Mouse (Mus musculus): Measurements from ENCODE around the gene Ndufa5.
A peak's percentile ranks its signal among the peaks of the same experiment; 100 is the strongest.

Gene Ndufa5

DNA sequence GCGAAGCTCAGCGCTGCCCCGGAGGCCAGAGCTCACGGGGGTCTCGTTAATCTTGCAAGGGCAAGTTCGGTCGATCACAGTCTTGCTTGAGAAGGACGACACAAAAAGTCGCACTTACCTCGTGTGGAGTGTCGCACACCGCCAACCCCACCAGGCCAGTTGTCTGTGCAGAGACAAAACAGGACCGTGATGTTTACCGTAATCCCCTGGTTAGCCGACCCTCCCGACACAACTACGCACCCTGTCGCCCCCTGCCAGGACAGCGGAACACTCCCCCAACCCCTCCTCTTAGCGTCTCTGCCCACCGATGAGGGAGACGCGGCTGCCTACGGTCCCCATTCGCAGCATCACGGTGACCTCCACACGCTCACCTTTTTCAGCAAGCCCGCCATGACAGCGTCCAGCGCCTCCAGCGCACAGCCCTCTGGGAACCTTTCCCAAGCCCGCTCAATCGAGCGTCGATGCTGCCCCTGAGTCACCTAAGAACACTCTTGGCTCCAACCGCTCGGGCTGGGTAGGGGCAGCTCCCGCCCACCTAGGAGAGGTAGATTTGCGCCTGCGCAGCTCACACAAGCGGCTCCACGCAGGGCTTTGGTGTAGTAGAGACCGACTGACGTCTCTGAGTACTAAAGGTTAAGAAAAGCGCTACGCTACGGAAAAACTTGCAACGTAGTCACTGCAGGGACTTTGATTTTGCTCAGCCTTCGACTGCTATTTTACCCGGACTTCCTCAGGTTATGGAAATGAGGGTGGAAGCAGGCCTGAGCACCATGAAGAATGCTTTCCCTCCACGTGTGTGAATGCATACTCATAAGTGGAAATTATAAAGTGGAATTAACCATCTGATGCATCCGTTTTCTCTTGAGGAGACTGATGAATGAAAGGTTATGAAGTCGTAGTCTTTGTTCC, at the start of gene Ndufa5:
Gene Ndufa5 (minus strand): TSS at position 859 of the 909 bp plus-strand sequence.
- peak; percentile 92 for DNase-seq (ENCODE audit: low spot score)

DNA sequence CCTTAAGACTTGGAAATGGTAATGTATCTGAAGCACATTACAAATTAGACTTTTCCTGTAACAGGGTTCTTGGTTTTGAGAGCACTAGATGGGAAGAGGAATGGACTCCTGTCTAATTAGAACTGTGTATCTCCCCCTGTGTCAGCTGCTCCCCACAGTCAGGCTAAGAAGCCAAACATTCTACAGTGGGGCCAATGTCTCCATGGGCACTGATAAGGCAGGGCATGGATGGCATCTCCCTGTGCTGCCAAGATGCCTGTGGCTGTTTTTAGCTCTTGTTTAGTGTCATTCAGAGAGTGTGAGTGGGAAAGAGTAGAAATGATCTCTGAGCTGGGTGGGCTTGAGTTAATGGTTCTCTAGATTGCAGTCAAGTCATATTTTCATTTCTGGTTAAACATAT, 45.5 kb upstream of the Ndufa5 start:
- DNase-seq (ENCODE audit: low spot score), result no peak

DNA sequence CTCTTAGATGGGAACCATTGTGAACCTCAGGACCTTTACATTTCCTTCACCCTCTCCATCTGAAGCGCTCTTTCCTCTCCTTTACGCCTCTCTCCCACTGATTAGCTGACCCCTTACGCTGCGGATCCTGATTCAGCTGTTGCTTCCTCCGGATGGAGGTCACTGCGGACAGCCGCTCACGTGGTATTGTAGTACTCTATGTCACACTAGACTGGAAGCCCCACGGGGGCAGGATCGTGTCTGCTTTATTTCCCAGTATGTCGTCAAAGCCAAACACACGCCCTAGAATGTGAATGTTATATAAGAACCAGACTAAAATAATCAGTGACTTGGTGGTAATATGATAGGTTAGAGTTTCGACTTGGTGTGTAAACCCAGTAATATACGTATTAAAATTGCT, 44.6 kb upstream of the Ndufa5 start:
- DNase-seq (ENCODE audit: low spot score), result no peak

DNA sequence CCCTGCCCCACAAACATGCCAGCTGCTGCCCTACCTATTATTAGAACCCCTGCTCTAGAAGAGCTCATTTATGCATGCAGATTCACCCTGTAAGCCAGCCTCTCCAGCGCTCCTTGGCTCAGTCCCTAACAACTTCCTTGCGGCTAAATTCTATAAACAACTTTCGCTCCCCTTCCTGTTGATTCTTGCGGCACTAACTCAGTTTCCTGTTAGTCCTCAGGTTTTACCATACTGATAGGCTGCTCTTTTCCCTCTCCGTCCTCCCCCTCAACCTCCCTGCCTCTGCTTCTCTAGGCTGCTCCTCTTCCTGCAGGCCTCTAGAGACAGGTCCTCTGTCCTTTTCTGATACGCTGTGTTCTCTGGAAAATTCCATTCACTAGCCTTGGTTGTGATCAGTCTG, 43.3 kb upstream of the Ndufa5 start:
- DNase-seq (ENCODE audit: low spot score), result no peak

DNA sequence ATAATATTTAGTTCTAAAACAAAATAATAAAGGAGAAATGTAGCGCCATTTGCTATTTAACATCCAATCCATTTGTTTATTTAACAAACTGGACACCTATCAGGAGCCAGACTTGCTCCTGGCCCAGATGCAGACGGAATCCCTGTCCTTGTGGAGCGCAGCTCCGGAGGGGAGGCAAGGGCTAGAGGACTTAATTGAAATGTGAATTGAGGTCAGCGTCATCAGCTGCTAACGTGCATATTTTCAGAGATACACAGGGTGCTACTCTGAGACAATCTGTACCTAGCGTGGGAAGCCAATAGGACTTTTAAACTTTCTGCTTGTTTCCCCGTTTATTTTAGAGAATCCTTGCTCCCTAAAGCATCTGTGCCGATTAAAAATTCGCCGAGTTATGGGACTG, 42.5 kb upstream of the Ndufa5 start:
- DNase-seq (ENCODE audit: low spot score), result no peak

DNA sequence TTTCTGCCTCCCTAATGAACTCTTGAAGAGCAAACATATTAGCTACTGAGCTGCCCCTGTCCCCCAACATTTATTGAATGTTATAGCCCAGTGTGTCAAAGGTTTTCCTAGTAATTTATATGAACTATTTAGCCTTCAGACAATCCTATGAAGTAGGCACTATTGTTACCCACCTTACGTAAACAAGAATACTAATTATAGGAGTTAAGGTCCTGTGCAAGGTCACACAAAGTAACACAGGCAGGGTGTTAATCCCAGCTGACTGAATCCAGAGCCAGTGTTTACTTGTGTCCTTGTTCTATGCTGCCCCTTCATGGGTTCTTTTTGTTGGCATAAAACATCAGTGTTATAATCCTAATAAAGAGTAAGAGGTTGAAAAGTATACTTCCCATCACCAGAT, 41.9 kb upstream of the Ndufa5 start:
- DNase-seq (ENCODE audit: low spot score), result no peak

DNA sequence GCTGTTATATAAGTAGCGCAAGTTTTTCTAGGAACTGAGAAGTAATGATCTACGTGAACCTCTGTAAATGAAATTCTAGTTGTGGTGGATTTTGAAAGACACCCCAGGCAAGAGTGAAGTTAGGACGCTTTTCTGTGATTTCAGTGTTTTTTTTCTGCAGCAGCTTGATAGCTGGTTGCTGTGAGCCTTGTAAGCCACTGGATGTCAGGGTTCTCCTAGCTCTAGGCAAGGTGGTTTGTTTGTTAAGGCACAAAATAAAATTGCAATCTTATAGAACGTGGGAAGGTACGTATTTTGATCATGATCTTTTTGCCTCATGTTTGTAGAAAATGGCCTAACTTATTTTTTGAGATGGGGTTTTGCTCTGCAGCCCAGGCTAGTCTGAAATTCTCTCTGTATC, 41.1 kb upstream of the Ndufa5 start:
- no peak for DNase-seq (ENCODE audit: low spot score)

DNA sequence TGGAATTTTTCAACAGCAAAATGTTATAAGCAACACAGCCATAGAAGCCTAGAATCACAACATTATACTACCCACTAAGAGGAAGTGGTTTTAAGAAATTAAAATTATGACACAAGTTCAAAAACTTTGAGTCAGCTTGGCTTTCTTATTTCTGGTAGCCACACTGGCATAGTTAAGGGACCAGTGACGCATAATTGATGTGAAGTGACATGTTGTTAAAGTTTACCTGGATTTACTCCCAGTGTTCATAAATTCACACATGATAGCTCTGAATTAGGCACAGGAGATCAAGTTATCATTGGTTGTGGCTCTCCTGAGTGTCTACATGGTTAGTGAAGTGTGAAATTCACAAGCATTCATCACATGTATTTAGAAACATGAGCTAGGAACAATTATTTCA, 37.1 kb upstream of the Ndufa5 start:
- no peak for DNase-seq (ENCODE audit: low spot score)

DNA sequence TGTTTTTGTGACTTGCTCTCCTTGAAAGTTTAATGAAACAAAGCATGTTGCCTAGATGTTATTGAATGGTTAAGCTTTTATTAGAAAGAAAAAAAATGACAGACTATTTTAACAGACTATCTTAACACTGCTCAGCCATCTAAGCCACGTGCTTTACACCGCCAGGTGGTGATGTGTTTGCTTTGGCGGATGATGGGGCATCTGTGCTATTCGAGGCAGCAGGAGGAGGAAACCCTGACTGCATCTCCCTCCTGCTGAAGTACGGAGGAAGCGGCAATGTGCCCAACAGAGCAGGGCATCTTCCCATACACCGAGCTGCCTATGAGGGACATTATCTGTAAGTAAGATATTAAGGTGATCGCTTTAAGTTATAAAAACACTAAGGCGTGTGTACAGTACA, 36.3 kb upstream of the Ndufa5 start:
- DNase-seq (ENCODE audit: low spot score), result peak; percentile 47

DNA sequence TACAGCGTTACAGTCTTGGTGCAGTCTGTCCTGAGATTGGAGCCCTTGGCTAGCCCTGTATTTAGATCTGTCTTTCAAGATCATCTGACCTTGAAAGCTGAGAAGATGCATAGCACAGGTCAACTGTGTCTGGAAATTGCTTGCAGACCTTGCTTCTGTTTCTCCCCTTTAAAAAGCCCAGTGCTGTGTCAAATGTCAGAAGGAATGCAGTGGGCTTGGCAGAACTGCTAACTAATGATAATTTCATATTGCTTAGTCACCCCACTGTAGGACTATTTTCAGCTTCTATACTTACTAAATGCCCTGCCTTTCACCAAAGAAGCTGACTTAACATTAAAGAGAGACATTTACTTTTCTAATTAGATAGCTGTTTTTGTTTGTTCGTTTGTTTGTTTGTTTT, 27.7 kb upstream of the Ndufa5 start:
- no peak for DNase-seq (ENCODE audit: low spot score)

DNA sequence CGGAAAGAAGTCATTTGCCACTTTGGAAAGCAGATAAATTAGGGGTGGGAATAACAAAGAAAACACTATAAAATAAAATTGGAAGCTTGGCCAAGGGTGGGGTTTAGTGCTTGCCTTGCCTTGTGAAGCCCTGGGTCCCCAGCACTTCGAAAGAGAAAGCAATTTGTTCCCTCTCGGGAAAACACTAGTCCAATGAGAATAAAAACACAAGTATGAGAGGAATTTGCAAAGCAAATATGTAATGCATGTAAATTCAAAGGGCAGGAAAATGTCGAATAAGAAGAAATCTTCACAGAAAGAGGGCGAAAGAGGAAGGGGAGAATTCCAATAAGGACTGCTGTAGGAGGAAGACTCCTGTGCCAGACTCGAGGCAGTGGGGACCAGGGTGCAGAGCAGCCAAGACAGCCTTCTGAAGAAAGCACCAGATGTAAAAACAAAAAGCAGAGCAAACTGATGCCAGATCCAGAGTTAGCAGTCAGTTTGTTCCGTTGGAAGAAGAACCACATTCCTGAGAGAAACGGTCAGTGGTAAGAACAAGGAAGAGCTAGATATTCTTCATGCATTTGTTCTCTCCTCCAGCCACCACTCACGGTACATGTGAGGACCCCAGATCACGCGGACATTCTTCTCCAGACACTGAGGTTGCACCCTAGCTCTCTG, 26.7 kb upstream of the Ndufa5 start:
- DNase-seq (ENCODE audit: low spot score), result no peak

DNA sequence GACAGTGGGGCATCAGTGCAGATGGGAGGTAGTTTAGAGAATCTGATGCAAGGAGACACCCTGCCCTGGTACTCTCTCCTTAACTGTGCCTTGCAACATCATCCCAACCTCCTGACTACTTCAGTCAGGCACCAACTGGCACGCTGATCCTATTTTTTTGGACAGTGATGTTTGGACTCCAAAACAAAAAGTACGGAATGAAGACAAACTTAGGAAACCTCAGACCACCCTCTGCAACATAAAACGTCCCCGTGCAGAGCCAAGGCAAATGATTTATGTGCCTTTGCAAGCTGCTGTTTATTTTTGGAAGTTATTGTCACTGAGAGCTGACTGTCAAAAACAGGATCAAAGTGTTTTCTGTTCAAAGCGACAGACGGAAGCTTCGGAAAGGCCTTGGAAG, 24.2 kb upstream of the Ndufa5 start:
- no peak for DNase-seq (ENCODE audit: low spot score)

DNA sequence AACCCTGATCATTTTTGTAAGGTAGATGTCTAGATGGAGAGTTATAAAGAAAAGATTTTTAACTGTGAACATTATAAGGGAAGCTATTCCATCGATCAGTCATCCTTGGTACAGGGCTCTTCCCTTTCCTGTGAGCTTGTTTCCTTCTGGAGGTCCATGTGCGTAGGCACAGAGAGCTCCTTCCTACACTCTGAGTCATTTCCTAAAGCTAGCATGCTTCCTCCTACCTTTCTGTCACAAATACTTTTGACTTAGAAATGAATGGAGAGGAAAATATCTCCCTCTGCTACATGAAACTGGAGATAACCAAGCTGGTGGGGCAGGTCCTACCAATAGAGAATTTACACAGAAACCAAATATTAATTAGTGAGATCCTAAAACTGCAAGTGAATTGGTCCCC, 22.0 kb upstream of the Ndufa5 start:
- no peak for DNase-seq (ENCODE audit: low spot score)

DNA sequence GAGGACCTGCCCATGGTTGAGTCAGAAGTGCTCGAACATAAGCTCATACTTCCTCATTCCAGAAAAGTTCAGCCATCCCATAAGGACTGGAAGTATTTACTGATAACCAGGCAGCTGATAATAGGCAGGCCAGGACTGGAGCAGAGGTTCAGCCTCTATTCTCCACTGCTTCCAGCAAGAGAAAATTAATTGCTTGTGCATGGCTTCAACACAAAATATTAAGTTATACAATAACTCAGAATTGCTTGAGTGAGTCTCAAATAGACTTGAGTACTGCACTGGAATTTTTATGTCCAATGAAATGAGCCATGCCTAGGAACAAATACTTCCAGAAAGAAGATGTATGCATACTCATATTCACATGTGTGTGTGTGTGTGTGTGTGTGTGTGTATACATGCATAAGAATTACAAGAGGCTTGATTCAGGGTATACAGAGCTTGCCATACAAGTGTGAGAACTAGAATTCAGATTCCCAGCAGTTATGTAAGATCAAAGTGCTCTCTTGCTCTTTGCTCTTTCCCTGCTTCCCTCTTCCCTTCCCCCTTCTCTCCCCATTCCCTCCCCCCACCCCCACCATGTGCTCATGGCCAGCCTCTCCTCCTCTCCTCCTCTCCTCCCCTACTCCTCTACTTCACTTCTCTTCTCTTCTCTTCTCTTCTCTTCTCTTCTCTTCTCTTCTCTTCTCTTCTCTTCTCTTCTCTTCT, 19.1 kb upstream of the Ndufa5 start:
- no peak for DNase-seq (ENCODE audit: low spot score)

DNA sequence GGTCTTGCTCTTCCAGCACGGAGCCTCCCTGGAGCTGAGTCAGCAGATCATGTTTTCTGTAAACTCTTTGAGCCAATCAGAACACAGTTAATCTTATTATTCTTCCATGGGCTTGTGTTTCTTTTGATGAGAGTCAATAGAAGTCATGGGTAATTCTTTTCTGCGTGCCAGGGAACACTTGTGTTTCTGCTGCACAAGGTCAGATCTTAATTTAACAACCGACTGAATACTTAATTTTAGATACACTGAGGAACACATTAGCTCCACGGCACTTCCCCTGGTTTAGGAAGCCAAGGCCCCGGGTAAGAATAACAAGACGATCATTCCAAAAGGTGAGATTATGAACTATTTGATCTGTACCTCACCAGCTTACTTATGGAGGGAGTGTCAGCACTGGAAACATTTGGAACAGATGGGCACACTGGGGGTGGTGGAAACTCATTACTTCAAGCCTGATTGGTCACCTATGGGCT, 15.3 kb upstream of the Ndufa5 start:
- no peak for DNase-seq (ENCODE audit: low spot score)

DNA sequence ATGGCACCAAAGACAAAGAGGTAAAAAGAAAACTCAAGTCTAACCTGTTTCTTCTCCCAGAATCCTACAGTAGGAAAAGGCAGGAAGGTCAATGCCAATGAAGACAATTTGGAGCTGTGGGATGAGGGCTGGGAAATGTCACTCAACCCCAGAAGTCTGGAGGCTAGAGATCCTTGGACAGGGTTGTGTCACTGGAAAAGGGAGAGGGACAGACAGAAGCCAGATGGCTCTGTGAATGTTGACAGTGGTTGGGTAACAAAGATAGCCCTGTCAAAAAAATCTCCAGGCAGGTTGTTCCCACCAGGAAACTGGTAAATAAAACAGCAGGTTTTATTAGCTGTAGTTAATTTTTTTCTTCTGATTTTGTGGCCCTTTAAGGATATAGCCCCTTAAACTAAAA, 14.6 kb upstream of the Ndufa5 start:
- no peak for DNase-seq (ENCODE audit: low spot score)

DNA sequence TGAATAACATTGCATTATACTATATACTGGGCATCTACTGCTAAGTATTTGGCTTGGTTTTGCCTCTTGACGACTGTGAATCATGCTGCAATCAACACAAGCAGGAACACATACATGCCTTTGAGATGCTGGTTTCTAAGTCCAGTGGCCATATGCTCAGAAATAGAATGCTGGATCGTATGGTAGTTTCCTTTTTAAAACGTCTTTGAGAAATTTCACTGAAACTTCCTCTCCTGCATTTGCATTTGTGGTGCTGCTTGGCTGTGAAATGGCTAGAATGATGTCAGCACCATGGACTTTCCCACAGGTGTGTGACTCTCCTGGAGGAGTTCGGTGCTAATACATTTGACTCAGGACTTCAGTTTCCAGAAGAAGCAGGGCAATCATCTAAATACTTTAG, 12.3 kb upstream of the Ndufa5 start:
- no peak for DNase-seq (ENCODE audit: low spot score)

DNA sequence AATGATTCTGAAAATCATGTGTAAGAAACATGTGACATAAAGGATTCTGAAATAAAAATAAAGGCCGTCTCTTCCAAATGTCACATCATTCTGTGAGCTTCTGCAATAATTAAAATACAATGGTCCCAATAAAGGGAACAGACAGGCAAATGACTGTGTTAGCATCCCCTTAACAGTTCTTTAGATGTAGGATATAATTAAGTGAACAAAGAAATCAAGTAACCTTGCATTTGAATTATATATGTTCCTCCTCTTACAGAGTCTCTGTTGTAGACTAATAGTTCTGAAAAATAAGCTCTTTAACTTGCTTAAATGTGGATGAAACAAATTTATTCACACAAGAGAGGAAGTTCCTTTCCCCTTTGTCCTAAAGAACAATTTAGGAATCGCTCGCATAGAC, 10.6 kb upstream of the Ndufa5 start:
- DNase-seq (ENCODE audit: low spot score), result no peak

DNA sequence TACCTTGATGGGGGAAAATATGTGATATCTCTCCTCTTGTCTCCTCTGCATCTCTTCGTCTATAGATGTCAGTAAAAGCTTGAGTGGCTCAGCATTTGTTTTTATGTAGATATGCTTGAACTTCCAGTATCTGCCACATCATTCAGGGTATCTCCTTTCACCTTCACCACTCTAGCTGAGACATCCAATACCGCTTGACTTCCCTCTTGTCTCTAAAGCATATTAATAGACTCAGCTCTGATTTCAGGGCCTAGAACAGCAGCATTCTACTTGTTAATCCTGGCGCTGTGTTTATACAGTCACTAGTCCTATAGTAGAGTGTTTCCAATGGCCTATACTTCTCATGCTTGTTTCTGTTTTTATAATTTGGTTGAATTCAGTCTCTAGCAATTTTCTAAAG, 5.0 kb upstream of the Ndufa5 start:
- no peak for DNase-seq (ENCODE audit: low spot score)

DNA sequence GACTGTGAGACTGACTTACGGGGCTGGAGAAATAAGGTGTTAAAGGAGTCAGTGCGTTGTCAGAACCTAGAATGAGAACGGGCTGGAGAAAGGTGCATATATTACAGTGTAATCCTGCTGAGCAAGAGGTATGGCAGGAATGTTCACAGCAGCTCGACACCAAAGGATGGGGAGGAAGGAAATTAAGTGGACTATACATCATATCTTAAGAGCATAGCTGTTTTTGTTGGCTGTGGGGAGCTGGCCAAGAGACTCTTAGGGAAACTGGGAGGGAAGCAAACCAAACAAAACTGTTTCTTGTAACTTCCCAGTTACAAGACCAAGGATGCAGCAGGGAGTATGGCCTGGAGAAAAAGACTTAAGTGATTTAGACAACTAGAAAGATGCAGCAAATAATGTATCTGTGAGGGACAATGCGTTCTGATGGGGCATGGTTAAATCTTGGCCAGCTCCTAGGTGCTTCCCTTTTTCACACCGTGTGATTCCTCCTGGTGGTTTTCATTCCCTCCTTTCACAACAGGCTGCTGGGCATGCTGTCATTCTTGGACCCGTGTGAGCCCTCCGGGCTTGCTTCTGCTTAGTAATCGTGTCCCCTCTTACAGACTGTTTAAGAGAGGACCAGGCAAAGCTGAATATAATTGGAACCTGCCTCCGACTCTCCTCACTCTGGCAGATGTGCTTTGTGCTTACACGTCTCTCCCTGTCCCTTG, 3.1 kb upstream of the Ndufa5 start:
- DNase-seq (ENCODE audit: low spot score), result no peak

DNA sequence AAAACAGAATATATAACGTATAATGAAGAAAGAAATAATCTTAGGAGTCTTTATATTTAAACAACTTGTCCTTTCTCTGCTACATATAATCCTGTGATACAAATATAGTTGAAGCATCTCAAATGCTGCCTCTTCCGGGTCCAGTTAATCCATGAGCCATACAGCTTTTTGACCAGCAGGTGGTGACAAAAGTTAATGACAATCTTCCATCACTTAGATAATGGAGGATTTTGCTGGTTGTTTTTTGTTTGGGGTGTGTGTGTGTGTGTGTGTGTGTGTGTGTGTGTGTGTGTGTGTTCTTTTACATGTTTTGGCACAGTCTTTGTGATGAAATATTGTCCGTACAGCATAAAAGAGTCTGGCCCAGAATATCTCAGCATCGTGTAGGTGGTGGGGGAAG, 2.4 kb upstream of the Ndufa5 start:
- DNase-seq (ENCODE audit: low spot score), result peak; percentile 73

DNA sequence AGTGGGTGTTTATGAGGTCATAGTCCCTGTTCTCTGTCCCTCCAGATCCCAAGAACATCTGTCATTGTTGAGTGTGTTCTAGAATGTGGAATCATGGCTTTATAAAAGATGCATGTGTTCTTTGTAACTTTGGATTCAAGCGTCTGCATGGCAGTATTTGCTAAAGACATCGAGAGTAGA, 141 bp upstream of the Ndufa5 start, which contains the start of gene Asb15:
Gene Asb15 (plus strand): TSS at position 81 of the 180 bp plus-strand sequence.
- DNase-seq (ENCODE audit: low spot score), result no peak

DNA sequence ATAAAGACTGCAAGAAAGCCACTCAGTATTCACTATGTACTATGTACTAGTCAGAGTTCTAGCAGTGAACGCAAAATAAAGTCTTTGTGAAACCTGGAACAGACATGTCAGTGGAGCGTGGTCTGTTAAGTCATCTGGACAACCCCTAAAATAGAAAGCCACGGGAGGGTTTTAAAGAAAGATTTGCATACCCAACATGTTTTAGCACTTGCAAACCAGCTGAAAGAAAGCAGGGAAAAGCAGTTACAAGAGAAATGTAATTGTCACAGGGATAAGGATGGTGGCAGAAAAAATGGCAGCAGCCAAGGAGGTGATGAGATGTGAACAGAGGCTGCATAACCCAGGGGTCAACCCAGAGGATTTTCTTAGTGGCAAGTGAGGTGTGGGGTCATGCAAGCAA, 2.1 kb downstream of the Ndufa5 start:
- no peak for DNase-seq (ENCODE audit: low spot score)

Data from layer of hippocampus, adult 11-12 months (tissue).